Mouse (Mus musculus) heart, adult 11 months (tissue): ENCODE data around the gene Slc5a11.

Source experiments
- DNase-seq: peaks from one replicate; pipeline ENCODE4 v3.0.0; 2022

Gene Slc5a11

GRCm38 (mm10) chr7:123287903-123288302 lies 73.3 kb downstream of the Slc5a11 start:
- DNase-seq, result no peak

GRCm38 (mm10) chr7:123289176-123289575 lies 74.6 kb downstream of the Slc5a11 start:
- DNase-seq, result peak; percentile 82

GRCm38 (mm10) chr7:123291942-123292341 lies 77.4 kb downstream of the Slc5a11 start:
- DNase-seq, result peak; percentile 79

GRCm38 (mm10) chr7:123293898-123294297 lies 79.3 kb downstream of the Slc5a11 start:
- no peak for DNase-seq

- no peak for DNase-seq
Measured at GRCm38 (mm10) chr7:123295423-123295822, 80.8 kb downstream of the Slc5a11 start.

- DNase-seq, result no peak
Measured at GRCm38 (mm10) chr7:123296097-123296496, 81.5 kb downstream of the Slc5a11 start.

GRCm38 (mm10) chr7:123298225-123298624 lies 83.6 kb downstream of the Slc5a11 start:
- peak; percentile 92 for DNase-seq

GRCm38 (mm10) chr7:123300258-123300657 lies 85.7 kb downstream of the Slc5a11 start:
- DNase-seq, result no peak

- no peak for DNase-seq
Measured at GRCm38 (mm10) chr7:123305397-123305796, 90.8 kb downstream of the Slc5a11 start.

GRCm38 (mm10) chr7:123307236-123307635 lies 92.7 kb downstream of the Slc5a11 start:
- no peak for DNase-seq

- DNase-seq, result no peak
Measured at GRCm38 (mm10) chr7:123307887-123308558, 93.4 kb downstream of the Slc5a11 start.

- no peak for DNase-seq
Measured at GRCm38 (mm10) chr7:123311836-123312235, 97.3 kb downstream of the Slc5a11 start.

- DNase-seq, result no peak
Measured at GRCm38 (mm10) chr7:123312738-123313137, 98.2 kb downstream of the Slc5a11 start.

GRCm38 (mm10) chr7:123322452-123323121 lies 108.0 kb downstream of the Slc5a11 start:
- DNase-seq, result peak; percentile 94
